Mouse (Mus musculus): ENCODE measurements at regions not wholly inside any gene's neighbourhood (a gene's known extent, or its start where the extent isn't known, plus 50 kb on each side); places are given as distances from the start of the nearest gene placed in this dataset.
"Not testable (repeated sequence)": the region's sequence is repeated elsewhere in the genome, so short reads cannot be mapped to it uniquely, and the experiment has no call there.

DNA sequence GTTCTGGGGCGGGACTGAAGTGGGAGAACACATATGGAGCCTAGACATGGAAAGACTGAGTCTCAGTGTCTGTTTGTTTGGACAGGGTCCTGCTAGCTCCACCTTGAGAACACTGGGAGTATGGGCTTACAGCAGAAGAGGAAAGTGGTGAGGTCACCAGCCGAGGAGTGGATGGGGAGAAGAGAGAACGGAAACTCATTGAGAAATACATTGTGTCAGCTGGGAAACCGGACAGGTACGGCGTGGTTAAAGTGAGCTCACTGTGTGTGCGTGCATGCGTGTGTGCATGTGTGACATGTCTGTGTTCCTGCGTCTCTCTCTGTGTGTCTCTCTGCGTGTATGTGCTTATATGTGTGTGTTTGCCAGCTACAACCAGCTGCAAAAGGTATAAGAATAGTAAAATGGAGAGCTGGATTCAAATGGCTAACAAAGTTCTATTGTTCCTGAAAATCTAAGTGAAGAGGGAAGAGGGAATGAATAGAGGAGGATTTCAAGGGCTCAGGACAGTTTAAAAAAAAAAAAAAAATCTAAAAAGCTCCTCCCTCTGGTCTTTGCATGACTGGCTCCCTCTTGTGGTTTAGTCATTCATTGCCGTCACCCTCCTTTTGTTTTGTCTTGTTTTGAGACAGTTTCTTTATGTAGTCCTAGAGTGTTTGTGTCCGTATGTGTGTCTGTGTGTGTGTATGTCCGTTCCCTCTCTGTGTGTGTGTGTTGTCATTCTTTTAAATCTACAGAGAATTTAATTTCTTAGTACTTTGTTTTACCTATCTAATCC is 52.0 kb upstream of the Ak4 start:
- no peak for DNase-seq (ENCODE audit: low spot score in 2 of 2)

DNA sequence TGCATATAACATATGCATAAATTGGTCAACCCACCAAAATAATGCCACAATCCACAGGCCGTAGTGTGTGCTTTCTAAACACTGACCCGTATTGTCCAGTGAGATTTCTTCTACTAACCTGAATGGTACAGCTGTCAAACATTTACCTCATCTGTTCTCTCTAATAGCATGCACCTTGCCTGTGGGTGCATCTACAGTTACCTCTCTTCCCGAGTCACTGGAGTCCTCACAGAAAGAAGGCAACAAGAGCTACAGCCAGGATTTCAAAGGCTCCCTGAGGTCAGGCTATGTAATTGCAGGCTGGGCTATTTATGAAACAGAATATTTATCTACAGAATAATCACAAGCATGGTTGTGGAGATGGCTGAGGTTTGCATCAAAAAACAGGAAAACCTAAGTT is 53.8 kb upstream of the Ak4 start:
- no peak for DNase-seq (ENCODE audit: low spot score in 2 of 2)

DNA sequence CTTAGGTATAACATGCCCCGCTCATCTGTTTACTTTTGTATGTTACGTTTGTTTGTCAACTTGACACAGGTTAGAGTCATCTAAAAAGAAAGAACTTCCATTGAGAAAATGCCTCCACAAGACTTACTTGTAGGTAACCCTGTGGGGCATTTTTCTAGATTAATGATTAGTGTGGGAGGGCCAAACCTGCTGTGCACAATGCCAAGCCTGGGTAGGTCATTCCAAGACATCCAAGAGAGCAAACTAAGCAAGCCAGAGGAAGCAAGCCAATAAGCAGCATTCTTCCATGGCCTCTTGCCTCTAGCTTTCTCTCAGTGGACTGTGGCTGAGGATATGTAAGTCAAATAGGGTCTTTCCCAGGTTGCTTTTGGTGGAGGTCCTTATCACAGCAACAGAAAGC is 54.4 kb upstream of the Ak4 start:
- DNase-seq (ENCODE audit: low spot score in 2 of 2), result no peak

DNA sequence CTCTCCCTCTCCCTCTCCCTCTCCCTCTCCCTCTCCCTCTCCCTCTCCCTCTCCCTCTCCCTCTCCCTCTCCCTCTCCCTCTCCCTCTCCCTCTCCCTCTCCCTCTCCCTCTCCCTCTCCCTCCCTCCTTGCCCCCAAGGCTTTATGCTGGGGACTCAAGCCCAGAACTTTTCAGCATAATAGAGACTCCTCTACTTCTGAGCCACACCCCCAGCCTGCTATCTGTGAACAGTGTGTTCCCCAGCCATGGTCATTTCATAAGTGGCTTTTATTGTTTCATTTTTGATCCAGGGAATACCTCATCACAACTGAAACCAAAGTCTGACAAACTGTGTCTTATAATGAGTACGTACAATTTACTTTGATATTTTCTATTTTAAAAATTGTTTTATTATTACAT is 55.8 kb upstream of the Ak4 start:
- not testable (repeated sequence) for DNase-seq (ENCODE audit: low spot score in 2 of 2)

DNA sequence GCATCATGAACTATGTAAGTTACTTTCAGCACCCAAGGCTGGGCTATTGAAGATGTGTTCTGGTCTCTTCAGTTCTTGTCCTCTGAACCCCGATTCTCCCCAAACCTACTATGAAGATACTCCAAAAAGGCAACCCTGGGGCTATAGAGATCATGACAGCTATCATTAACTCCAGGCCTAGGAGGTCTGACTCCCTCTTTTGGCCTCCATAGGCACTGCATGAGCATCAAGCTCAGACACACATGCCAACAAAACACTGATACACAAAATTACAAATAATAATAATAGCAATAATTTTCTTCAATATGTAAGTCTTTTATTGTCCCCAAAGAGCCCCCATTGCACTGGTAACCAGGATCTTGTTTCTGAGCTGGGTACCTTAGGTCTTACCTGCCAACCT is 57.3 kb upstream of the Ak4 start:
- DNase-seq (ENCODE audit: low spot score in 2 of 2), result no peak

DNA sequence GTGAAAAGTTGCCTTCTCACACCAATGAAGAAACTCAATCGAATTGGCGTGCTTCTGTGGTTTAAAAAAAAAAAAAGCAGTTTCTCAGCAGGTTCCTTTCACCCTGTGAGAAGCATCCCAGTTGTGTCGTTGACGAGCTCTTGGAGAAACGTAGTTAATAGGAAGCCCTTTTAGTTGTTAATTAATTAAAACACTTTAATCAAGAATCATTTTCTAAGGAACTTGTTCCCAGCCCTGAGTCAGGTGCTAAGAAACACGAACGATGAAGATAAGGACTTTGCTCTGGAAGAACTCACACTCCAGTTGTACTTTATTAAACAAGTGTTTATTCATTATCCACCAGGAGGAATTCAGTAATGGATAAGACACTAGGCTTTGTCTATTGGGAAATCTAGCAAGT is 58.8 kb upstream of the Ak4 start:
- no peak for DNase-seq (ENCODE audit: low spot score in 2 of 2)

DNA sequence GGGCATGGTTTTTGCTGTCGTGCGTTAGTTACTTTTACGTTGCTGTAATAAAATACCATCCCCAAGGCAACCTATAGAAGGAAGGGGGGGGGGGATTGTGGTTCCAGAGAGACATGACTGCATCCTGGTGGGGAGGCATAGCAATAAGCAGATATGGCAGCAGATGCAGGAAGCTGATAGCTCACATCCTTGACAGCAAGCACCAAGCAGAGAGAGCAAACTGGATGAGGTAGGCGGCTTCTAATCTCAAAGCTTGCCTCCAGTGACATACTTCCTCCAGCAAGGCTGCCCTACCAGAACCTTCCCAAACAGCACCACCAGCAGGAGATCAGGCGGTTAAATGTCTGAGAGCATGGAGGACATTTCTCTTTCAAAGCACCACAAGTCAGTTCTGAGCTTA is 60.0 kb upstream of the Ak4 start:
- no peak for DNase-seq (ENCODE audit: low spot score in 2 of 2)

DNA sequence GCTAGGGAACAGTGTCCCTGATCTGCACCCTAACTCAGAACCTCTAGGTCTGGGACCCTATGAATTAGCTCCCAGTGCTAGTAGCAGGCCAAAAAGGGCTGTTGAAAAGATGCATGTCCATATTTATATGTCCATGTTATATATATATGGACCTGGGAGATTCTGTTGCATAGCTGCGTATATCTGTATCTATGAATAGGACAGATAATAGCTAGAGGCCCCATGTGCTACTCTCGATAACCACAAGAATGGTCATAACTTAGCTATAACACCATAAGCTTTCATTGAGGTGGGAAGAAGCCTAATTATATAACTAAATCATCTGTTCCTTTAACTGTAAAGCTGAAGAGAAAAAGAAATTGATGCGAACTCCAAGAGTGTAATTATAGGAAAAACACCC is 60.6 kb upstream of the Ak4 start:
- no peak for DNase-seq (ENCODE audit: low spot score in 2 of 2)

DNA sequence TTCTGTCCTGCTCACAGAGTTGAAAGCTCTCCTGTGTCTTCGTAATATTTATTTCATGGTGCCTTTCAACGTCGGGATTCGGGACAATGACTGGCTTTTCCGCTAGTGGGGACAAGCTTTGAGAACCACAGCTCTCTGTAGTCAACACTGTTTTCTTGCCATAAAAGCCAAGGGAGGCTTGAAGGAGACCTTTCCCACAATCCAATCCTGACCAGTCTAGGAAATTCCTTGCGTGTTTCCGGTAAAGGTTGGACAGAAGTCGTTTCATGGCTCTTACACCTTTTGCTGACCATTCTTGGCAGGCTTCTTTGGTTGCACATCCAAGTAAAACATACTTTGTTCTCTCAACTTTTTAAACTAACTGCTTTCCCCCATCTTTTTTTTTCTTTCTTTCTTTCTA is 61.2 kb upstream of the Ak4 start:
- no peak for DNase-seq (ENCODE audit: low spot score in 2 of 2)

DNA sequence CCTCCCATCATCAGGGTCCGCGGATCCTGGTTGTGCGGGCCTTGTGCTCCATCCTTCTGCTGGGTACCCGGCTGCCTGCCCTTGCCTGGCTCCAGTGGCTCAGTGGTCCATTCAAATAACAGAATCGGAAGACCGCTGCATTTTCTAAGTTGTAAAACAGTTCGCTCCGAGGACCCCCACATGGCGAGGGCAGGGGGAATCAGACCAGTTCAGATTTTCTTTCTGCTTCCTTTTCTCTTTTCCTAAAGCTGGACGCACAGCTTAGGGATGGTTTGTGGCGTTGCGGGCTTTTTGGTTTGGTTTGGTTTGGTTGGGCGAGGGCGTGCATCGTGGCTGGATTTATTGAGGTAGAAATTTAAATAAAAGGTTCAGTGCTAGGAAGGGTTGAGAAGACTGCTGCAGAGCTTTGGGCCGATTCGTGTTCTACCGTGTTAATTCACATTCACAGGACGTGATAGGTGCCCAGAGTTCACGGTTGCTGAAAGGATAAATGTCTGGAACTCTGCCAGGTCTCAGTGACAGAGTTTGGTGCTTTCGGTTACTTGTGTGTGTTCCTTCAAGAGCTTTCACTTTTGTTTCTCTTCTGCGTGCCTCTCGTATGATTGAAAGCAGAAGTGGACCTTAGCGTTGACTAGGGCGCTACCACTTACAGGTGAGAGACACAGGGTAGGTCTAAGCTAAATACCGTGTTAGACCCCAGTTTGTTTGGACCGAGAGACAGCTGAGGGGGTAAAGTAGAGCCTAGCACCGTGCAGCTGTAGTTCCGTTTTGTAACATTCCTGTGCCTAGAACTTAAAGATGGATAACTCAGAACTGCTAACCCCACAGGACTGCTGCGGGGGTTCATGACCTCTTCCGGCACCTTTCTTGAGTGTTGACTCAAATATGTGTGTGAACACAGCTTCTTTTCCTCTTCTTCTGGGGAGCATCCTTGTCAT is 61.9 kb upstream of the Ak4 start:
- peak; percentile 38 to 60 for DNase-seq (ENCODE audit: low spot score in 2 of 2)

DNA sequence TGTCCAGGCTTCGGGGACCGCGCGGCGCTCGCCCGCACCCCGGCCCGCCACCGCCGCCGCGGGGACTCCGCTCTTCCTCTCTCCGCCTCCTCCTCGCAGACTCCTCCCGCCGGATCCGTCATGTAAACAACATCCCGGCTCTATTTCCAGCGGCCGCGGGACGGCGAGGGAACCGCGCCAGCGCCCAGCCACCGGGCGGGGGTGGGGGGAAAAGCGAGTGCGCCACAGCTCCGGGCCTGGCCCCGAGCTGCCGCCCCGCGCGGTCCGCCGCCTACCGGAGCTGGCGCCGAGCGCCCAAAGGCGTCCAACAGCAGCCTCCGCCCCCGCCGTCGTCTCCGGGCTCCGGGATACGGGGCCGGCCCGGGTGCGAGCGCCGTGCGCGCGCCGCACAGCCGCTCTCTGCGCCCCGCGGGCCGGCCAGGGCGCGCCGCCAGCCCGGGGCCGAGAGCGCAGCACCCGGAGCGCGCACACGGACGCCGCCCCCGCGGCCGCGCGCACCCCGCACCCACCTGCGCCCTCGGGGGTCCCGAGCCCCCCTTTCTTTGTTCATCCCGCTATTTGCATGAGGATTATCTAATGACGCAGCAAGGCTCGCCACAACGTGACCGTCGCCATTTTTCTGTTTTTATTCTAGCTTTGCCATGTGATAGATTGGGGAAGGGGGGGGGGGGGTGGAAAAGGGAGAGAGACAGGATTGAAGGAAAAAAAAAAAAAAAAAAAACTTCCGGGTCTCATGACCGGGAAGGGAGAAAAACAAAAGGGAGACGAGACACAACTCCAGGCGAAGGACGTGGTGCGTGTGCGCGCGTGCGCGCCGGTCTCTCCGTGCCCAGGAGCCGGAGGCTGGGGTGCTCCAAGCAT is 62.8 kb upstream of the Ak4 start:
- DNase-seq (ENCODE audit: low spot score in 2 of 2), result peak; percentile 83 to 85

DNA sequence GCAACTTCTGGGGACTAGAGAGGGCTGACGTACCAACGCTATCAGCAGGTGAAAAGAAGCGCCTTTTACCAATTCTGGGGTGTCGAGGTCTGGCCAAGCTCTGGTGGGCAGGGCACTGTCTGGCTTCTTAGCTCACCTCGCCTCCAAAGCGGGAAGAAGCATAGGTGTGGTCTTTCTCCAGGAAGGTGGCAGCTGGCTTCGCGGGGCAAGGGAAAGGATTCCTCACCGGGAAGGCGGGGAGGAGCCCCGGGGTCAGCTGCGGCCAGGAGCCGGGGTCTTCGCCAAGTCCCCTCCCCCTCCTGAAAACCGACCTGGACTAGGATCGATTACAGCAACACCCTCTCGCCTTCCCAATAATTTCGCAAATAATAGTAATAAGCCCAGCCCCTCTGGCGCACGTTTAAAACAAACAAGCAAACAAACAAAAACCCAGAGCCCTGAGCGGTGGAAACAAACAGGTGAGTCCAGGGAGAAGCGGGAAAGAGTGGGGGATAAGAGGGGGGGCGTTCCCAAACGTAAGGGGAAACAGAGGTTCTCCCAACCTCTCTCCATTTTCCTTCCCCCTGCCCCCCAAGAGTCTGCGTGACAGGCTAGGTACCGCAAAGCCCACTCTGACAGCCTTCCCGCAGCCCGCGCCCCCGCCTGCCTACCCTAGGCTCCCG is 63.5 kb upstream of the Ak4 start:
- peak; percentile 43 to 50 for DNase-seq (ENCODE audit: low spot score in 2 of 2)

DNA sequence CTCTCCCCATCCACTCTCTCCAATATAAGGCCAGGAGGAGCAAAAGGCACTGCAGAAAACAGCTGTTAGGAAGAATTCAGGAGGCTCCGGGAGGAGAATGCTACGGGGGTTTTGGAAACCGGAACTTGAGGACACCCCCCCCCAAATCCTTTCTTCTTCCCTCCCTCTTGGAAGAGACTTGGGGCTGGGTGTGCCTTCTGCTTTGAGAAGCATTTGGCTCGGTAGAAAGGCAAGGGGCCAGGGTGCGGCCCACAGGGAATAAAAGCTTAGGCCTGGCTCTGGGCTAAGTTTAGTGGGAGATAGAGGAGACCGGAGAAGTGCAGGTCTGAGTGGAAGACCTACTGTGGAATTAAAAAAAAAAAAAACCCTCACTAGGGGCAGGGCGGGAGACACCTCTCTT is 64.1 kb upstream of the Ak4 start:
- DNase-seq (ENCODE audit: low spot score in 2 of 2), result peak; percentile 33 to 72

DNA sequence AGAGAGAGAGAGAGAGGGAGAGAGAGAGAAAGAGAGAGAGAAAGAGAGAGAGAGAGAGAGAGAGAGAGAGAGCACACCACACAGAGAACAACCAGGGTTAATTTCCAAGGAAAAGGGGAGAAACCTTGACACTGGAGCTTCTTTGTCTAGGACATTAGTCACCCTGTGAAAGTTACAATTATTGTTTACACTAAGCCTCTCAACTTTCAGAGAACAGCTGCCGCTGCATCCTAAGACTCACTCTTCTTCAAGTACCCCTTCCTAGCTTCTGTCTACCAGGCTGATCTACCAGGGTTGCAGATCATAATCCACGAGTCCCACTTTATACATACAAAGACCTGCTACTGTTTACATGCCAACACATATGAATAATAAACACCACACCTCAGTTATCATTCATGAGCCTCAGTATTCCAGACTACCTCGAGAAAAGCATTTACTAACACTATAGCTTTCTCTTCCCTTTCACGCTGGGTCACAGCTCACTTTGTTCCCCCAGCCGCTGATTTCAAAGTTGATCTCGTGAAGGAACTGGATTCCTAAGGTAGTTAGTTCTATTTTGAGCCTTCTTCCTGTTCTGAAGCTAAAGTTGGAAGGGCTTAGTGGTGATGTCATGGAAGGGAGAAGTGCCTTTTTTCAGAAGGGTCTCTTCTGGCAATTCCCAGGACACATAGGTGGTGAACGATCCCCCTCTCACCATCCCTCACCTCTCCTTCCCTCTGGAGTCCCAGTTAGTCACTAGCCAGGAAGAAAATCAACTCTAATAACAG is 64.8 kb upstream of the Ak4 start:
- no peak for DNase-seq (ENCODE audit: low spot score in 2 of 2)

DNA sequence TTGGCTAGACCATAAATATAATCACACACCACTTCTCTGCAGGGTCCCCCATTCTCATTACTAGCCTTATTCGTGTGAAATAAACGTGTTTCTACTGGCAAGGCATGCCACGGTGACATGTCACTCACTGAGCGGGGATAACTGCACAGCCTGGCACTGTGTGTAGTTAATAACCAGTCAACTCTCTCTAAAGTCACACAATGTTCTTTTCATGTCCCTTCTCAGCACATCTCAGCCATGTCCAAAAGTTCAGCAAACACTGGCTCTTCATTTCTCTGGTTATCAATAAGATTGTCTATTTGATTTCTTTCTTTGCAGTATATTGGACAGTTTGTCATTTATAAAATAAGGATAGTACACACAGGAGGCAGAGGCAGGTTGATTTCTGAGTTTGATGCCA is 66.9 kb upstream of the Ak4 start:
- no peak for DNase-seq (ENCODE audit: low spot score in 2 of 2)

DNA sequence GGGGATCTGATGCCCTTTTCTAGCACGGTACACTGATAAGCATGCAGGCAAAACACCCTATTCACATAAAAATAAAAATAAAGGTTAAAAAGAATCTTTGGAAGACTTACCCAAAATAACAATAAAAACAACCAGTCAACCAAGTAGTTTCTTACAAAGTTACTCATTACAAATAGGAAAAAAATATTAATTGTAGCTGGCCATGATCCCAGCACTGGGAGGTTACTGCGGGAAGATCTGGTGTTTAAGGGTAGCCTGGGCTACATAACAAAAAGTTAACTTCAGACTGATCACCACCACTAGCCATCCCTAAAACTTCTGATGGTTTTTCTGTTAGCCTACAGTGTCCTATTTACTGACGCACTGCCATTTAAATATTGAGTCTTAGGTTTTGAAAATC is 67.4 kb upstream of the Ak4 start:
- no peak for DNase-seq (ENCODE audit: low spot score in 2 of 2)

DNA sequence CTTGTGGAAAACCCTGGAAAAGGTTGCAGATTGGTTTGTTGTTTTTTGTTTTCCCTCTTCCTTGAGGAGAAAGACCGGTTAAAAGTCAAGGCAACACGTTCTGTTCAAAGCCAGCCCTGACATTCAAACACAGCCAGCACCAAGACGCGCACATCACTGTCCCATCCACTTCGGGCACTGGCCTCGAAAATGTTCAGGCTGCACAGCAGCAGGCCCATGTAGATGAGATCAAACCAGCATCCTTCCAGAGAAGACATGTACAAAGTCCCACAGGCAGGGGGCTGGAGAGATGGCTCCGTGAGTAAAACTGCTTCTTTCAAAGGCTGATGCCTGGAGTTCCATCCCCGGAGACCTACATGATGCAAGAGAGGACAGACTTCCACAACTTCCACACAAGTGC is 68.4 kb upstream of the Ak4 start:
- no peak for DNase-seq (ENCODE audit: low spot score in 2 of 2)

DNA sequence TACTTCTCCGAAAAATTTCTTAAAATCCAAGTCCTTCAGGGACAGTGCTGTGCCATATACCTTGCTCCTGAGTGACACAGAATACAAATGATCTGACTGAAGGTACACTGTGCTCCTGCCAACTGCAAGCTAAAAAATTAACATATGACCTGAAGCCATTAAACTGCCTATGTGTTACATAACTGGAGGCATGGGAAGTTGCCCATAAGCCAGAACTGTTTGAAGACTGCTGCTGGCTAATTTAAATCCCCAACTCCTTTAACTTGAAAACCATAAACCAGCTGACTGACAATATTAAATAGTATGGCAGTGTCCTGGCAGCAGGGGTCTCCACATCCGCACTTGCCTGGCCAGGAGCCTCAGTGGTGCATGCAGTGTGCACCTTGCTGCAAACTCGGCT is 68.9 kb upstream of the Ak4 start:
- no peak for DNase-seq (ENCODE audit: low spot score in 2 of 2)

DNA sequence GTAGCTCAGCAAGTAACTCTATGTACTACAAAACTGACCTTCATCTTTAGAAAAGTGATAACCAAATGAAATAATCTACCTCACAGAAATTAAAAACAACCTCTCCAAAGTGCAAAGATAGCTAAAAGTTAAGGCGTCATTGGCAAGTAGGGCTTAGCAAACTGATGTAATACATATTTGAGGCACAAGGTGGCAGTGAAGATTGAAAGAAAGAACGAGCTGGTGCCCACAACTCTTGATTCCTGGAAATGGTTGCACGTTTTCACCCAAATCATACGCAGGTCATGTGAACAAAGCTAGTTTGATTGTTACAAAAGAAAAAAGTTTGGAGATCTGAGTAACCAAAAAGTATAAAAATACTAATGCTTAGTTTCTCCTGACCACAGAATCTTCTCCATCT is 69.7 kb upstream of the Ak4 start:
- DNase-seq (ENCODE audit: low spot score in 2 of 2), result no peak

DNA sequence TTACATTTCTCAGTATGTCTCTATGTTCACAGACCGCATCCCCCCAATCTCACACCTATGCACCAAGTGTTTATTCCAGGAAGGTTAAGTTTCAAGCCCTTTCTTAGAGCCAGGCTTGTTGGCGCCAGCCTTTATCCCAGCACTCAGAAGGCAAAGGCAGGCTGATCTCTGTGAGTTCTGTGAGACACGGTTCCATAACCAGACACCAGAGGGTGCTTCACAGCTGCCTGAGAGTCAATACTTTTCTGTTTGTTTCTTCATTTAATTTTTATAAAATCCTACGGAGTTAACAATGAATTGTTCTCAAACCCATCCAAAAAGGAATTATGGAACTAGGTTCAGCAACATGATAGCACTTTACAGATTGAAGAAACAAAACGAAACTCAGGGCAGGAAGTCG is 71.8 kb upstream of the Ak4 start:
- DNase-seq (ENCODE audit: low spot score in 2 of 2), result no peak

All from urinary bladder, adult 18-20 months (tissue).